Mouse (Mus musculus): ENCODE measurements around the gene Anks1.
"Not testable (repeated sequence)": the region's sequence is repeated elsewhere in the genome, so short reads cannot be mapped to it uniquely, and the experiment has no call there.

Gene Anks1

GRCm38 (mm10) chr17:27966056-27966455 lies 57.0 kb downstream of the Anks1 start:
- DNase-seq (ENCODE audit: low read depth, low spot score): no peak

GRCm38 (mm10) chr17:27966508-27967021 lies 57.5 kb downstream of the Anks1 start:
- DNase-seq (ENCODE audit: low read depth, low spot score): no peak

GRCm38 (mm10) chr17:27967529-27967928 lies 58.4 kb downstream of the Anks1 start:
- DNase-seq (ENCODE audit: low read depth, low spot score): no peak

GRCm38 (mm10) chr17:27968033-27968750 lies 59.1 kb downstream of the Anks1 start:
- no peak for DNase-seq (ENCODE audit: low read depth, low spot score)

- no peak for DNase-seq (ENCODE audit: low read depth, low spot score)
Measured at GRCm38 (mm10) chr17:27968903-27969302, 59.8 kb downstream of the Anks1 start.

- peak; percentile 34 for DNase-seq (ENCODE audit: low read depth, low spot score)
Measured at GRCm38 (mm10) chr17:27969365-27969764, 60.3 kb downstream of the Anks1 start.

- DNase-seq (ENCODE audit: low read depth, low spot score): no peak
Measured at GRCm38 (mm10) chr17:27969896-27970295, 60.8 kb downstream of the Anks1 start.

- DNase-seq (ENCODE audit: low read depth, low spot score): no peak
Measured at GRCm38 (mm10) chr17:27970305-27970704, 61.2 kb downstream of the Anks1 start.

- DNase-seq (ENCODE audit: low read depth, low spot score): no peak
Measured at GRCm38 (mm10) chr17:27971496-27971895, 62.4 kb downstream of the Anks1 start.

- DNase-seq (ENCODE audit: low read depth, low spot score): no peak
Measured at GRCm38 (mm10) chr17:27973337-27973736, 64.2 kb downstream of the Anks1 start.

GRCm38 (mm10) chr17:27976266-27976665 lies 67.2 kb downstream of the Anks1 start:
- DNase-seq (ENCODE audit: low read depth, low spot score): no peak

- no peak for DNase-seq (ENCODE audit: low read depth, low spot score)
Measured at GRCm38 (mm10) chr17:27977008-27977636, 68.0 kb downstream of the Anks1 start.

- no peak for DNase-seq (ENCODE audit: low read depth, low spot score)
Measured at GRCm38 (mm10) chr17:27980391-27980955, 71.4 kb downstream of the Anks1 start.

GRCm38 (mm10) chr17:27981451-27982069 lies 72.5 kb downstream of the Anks1 start:
- no peak for DNase-seq (ENCODE audit: low read depth, low spot score)

GRCm38 (mm10) chr17:27982070-27982457 lies 73.0 kb downstream of the Anks1 start:
- not testable (repeated sequence) for DNase-seq (ENCODE audit: low read depth, low spot score)

- no peak for DNase-seq (ENCODE audit: low read depth, low spot score)
Measured at GRCm38 (mm10) chr17:27982712-27983266, 73.7 kb downstream of the Anks1 start.

- DNase-seq (ENCODE audit: low read depth, low spot score): no peak
Measured at GRCm38 (mm10) chr17:27984421-27984820, 75.3 kb downstream of the Anks1 start.

GRCm38 (mm10) chr17:27986106-27986505 lies 77.0 kb downstream of the Anks1 start:
- no peak for DNase-seq (ENCODE audit: low read depth, low spot score)

- DNase-seq (ENCODE audit: low read depth, low spot score): peak; percentile 59
Measured at GRCm38 (mm10) chr17:27989807-27990542, 80.9 kb downstream of the Anks1 start.

GRCm38 (mm10) chr17:27994001-27994944 lies 85.2 kb downstream of the Anks1 start:
- peak; percentile 56 for DNase-seq (ENCODE audit: low read depth, low spot score)
